10 mouse cellular contexts compared by ENCODE assay signal in the genomic region with DNA sequence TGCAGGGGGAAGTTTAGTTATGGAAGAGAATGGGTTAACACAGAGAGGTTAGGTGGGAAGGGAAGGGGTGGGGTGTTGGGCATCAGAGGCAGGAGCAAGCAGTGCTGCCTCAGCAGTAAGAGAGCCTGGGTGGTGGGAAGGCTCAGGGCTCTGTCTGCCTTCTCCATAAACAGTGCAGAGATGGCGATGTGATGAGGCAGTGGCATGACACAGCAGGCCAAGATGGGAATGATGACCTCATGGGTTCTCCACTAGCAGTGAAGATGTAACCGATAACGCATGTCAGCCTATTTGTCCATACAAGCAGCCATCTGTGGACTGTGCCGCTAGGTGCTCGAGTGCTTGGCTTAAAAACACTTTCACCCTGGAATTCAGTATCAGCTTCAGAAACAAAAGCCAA.
"Had no signal": no experiment of that assay in that cellular context is flagged by ENCODE, and none has a peak within 500 bp of the region (broad histone marks: within the 10 kb centered on the region; RNA-seq: fewer than 3 reads in every experiment).

No protein-coding gene starts in this region.

- H3K4me1 ChIP-seq: liver, embryonic 13.5 days had no signal

- H3K27me3 ChIP-seq: intestine, embryonic 15.5 days; liver, embryonic 13.5 days had no signal

- H3K4me2 ChIP-seq: intestine, embryonic 15.5 days; liver, embryonic 13.5 days; midbrain, embryonic 12.5 days had no signal

- H3K9me3 ChIP-seq: intestine, embryonic 15.5 days; liver, embryonic 13.5 days; midbrain, embryonic 12.5 days had no signal

- DNase-seq: kidney, adult 11 months; kidney, adult 8-10 months; kidney, postnatal 25 days; layer of hippocampus, adult 9-11 months; liver, embryonic 13.5 days; lung, adult 2 months; thymus, postnatal 36 days had no signal

- H3K9ac ChIP-seq: intestine, embryonic 15.5 days; liver, embryonic 13.5 days; midbrain, embryonic 12.5 days had no signal

- H3K36me3 ChIP-seq: intestine, embryonic 15.5 days; liver, embryonic 13.5 days; midbrain, embryonic 12.5 days had no signal

- ATAC-seq: intestine, embryonic 15.5 days had no signal

- H3K27ac ChIP-seq: intestine, embryonic 15.5 days; layer of hippocampus, adult 2 months; liver, embryonic 13.5 days; midbrain, embryonic 12.5 days had no signal

- H3K4me3 ChIP-seq: intestine, embryonic 15.5 days; layer of hippocampus, adult 2 months; liver, embryonic 13.5 days; midbrain, embryonic 12.5 days had no signal
